Mouse (Mus musculus) lung, embryonic 14.5 days (tissue): Measurements from ENCODE around the gene Ddx19b. TPM values are rescaled to one million over a fixed set of nuclear protein-coding genes. Genes with fewer than 3 reads are reported as not detected.
A peak's percentile ranks its signal among the peaks of the same experiment; 100 is the strongest.
"Not testable (repeated sequence)": the region's sequence is repeated elsewhere in the genome, so short reads cannot be mapped to it uniquely, and the experiment has no call there.

ENCODE experiments used
- ATAC-seq: fragments of 200-750 bp; cut with Nextera tagmentation; 2 replicates; pipeline ENCODE4 v1.8.0; 2017; ENCODE audit warnings: mild to moderate bottlenecking, moderate TSS enrichment, moderate library complexity; ENCODE audit not compliant: insufficient read depth
- DNase-seq: peaks from one replicate; pipeline ENCODE4 v3.0.0-alpha.2; 2015
- H3K27ac ChIP-seq: fragments of 300-500 bp; sonication (generic); 2 replicates; pipeline ENCODE4 v1.5.1; 2014; ENCODE audit warnings: low read depth, mild to moderate bottlenecking, moderate library complexity
- H3K27me3 ChIP-seq: fragments of 300-500 bp; sonication (generic); 2 replicates; pipeline ENCODE4 v1.6.1; 2014; ENCODE audit warnings: low read length, control low read depth; ENCODE audit not compliant: insufficient read depth
- H3K36me3 ChIP-seq: fragments of 300-500 bp; sonication (generic); 2 replicates; pipeline ENCODE4 v1.6.1; 2014; ENCODE audit warnings: control low read depth; ENCODE audit not compliant: insufficient read depth
- H3K4me1 ChIP-seq: fragments of 300-500 bp; sonication (generic); 2 replicates; pipeline ENCODE4 v1.6.1; 2014; ENCODE audit warnings: antibody characterized with exemption, control low read depth; ENCODE audit not compliant: insufficient read depth
- H3K4me2 ChIP-seq: fragments of 300-500 bp; sonication (generic); 2 replicates; pipeline ENCODE4 v1.6.1; 2014; ENCODE audit warnings: mild to moderate bottlenecking
- H3K4me3 ChIP-seq: fragments of 300-500 bp; sonication (generic); 2 replicates; pipeline ENCODE4 v1.5.1; 2014; ENCODE audit warnings: low read depth, low read length
- H3K9ac ChIP-seq: fragments of 300-500 bp; sonication (generic); 2 replicates; pipeline ENCODE4 v1.6.1; 2014
- H3K9me3 ChIP-seq: fragments of 300-500 bp; sonication (generic); 2 replicates; pipeline ENCODE4 v1.6.1; 2016; ENCODE audit warnings: low read depth, low read length, control low read depth
- CTCF ChIP-seq: IDR thresholded peaks from 2 replicates; pipeline ENCODE4 v1.5.1; 2016; ENCODE audit warnings: antibody characterized with exemption, low read depth
- WGBS: fragments of 180-500 bp; shearing (Covaris S2); extraction: QIAGEN DNeasy Blood & Tissue Kit; methylation state at CpG from one replicate; pipeline ENCODE4 v1.1.7; 2014; 5-methylcytosine and 5-hydroxymethylcytosine counted together
- polyA plus RNA-seq: library from polyadenylated mRNA; unstranded; fragments of >200 nt; fragmentation: Nextera tagmentation; extraction: Ambion mirVana; gene quantifications from 2 replicates; pipeline ENCODE4 v1.2.1, GENCODE M21; 2014

The Ddx19b gene
- polyA plus RNA-seq, 1 experiment from 2014 or later, result 7.2 TPM

- TF ChIP-seq CTCF, result peak; percentile 48
- 4% methylated on average over 58 of the region's 58 CpGs for WGBS
- H3K9ac ChIP-seq, result peak within 1 kb of the TSS; percentile 75
- H3K4me3 ChIP-seq, result peak within 1 kb of the TSS; percentile 82
- peaks cover 8% of the 10 kb centered on the region; the same call in 1 of the 2 replicates for H3K36me3 ChIP-seq
- H3K27me3 ChIP-seq, result no peaks in the 10 kb centered on the region
- H3K27ac ChIP-seq, result peak within 1 kb of the TSS; percentile 82
- H3K4me2 ChIP-seq, result peak within 1 kb of the TSS; percentile 62
- DNase-seq, result peak; percentile 95
- no peaks in the 10 kb centered on the region for H3K9me3 ChIP-seq
- peak; percentile 96 for ATAC-seq
- H3K4me1 ChIP-seq, result no peaks in the 10 kb centered on the region
Measured at GRCm38 (mm10) chr8:110997547-110998531, 33.7 kb downstream of the Ddx19b start, which contains the start of gene Ddx19a. Ddx19a (minus strand) TSS chr8:110997800.

DNA sequence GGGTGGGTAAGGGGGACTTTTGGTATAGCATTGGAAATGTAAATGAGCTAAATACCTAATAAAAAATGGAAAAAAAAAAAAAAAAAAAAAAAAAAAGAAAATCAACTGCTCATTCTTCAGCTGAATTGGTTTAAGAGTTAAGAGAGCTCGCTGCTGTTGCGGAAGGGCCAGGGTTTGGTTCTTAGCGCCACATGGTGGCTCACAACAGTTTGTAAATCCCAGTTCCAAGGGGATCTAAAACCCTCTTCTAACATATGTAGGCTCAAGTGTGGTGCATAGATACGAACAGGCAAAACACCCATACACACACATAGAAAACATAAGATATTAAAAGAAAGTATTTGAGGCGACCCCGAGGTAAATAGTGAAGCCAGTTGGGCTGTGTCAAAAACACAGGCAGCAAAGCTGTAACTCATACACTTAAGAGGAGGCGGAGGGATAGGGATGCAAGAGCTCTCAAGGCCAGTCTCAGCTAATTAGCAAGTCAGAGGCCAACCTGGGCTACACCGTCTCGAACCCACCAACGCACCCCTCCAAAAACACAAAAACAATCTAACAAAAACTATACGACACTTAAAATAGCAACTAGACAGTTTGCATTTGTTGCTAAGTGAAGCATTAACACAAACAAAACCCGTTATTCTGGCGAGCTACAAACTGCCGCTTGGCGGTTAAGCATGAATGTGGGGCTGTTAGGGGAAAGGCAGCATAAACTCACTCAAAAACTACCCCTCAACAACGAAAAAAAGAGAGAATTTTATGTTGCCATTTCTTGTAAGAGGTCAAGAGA lies 34.7 kb downstream of the Ddx19b start:
- whole genome bisulfite sequencing, result 32% methylated on average over 16 of the region's 16 CpGs
- Histone ChIP-seq H3K9me3 (no peaks in the 10 kb centered on the region), H3K9ac (peak overlapping the region; percentile 75), H3K4me2 (peak overlapping the region; percentile 62), H3K36me3 (peaks cover 18% of the 10 kb centered on the region), H3K27ac (peak overlapping the region; percentile 82), H3K27me3 (no peaks in the 10 kb centered on the region), H3K4me3 (peak overlapping the region; percentile 82), H3K4me1 (no peaks in the 10 kb centered on the region)
- DNase-seq, result peak; percentile 9
- ATAC-seq, result no peak
- TF ChIP-seq CTCF, result no peak

GRCm38 (mm10) chr8:110990017-110990416 lies 41.5 kb downstream of the Ddx19b start:
- no peak for TF ChIP-seq CTCF
- H3K4me1 ChIP-seq, result no peaks in the 10 kb centered on the region
- DNase-seq (no peak), ATAC-seq (no peak)
- H3K4me3 ChIP-seq, result no peak overlapping the region
- H3K9ac ChIP-seq, result no peak overlapping the region
- no peaks in the 10 kb centered on the region for H3K27me3 ChIP-seq
- WGBS, result 65% methylated on average over 9 of the region's 9 CpGs
- H3K4me2 ChIP-seq, result no peak overlapping the region
- H3K9me3 ChIP-seq, result no peaks in the 10 kb centered on the region
- H3K36me3 ChIP-seq, result peaks cover 79% of the 10 kb centered on the region
- H3K27ac ChIP-seq, result no peak overlapping the region

- WGBS, result 81% methylated on average over 8 of the region's 8 CpGs
- DNase-seq, result no peak
Measured at GRCm38 (mm10) chr8:110987805-110988744, 43.5 kb downstream of the Ddx19b start.

GRCm38 (mm10) chr8:110981304-110981703 lies 50.2 kb downstream of the Ddx19b start:
- Histone ChIP-seq H3K9ac (no peak overlapping the region), H3K4me1 (no peaks in the 10 kb centered on the region), H3K27me3 (no peaks in the 10 kb centered on the region), H3K4me2 (no peak overlapping the region), H3K4me3 (no peak overlapping the region), H3K9me3 (no peaks in the 10 kb centered on the region), H3K27ac (no peak overlapping the region), H3K36me3 (peaks cover 77% of the 10 kb centered on the region)
- WGBS, result 81% methylated on average over 2 of the region's 2 CpGs
- DNase-seq, result no peak
- TF ChIP-seq CTCF, result no peak
- ATAC-seq, result no peak

More at GRCm38 (mm10) chr8:110987805-110988744, 43.5 kb downstream of the Ddx19b start:
- Histone ChIP-seq H3K27me3 (no peaks in the 10 kb centered on the region), H3K4me1 (no peaks in the 10 kb centered on the region), H3K9ac (no peak overlapping the region), H3K36me3 (peaks cover 93% of the 10 kb centered on the region), H3K27ac (no peak overlapping the region), H3K4me2 (no peak overlapping the region), H3K9me3 (no peaks in the 10 kb centered on the region), H3K4me3 (no peak overlapping the region)
- no peak for TF ChIP-seq CTCF
- no peak for ATAC-seq

DNA sequence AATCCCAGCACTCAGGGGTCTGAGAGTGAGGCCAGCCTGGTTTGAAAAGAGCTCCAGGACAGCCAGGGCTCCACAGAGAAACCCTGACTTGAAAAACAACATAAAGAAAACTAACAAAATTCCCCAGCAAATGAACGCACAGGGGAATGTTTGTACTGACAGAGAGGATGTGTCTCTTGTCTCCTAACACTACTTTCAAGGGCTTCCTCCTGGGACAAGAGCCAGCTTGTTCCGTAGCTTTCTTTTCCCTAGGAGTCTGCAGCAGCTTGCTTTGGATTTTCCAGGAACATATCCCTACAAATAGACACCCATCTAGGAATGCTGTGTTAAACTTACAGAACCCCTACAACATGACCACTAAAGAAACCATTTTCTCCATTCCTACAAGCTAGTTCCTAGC lies 53.6 kb downstream of the Ddx19b start:
- DNase-seq, result peak; percentile 41
- H3K9me3 ChIP-seq, H3K4me3 ChIP-seq, H3K4me1 ChIP-seq, H3K27ac ChIP-seq, H3K27me3 ChIP-seq, H3K4me2 ChIP-seq, H3K9ac ChIP-seq: not testable (repeated sequence)
- H3K36me3 ChIP-seq, result peaks cover 71% of the 10 kb centered on the region
- 54% methylated on average over 2 of the region's 2 CpGs for WGBS
- ATAC-seq, result peak; percentile 62; the same call in 1 of the 2 replicates

DNA sequence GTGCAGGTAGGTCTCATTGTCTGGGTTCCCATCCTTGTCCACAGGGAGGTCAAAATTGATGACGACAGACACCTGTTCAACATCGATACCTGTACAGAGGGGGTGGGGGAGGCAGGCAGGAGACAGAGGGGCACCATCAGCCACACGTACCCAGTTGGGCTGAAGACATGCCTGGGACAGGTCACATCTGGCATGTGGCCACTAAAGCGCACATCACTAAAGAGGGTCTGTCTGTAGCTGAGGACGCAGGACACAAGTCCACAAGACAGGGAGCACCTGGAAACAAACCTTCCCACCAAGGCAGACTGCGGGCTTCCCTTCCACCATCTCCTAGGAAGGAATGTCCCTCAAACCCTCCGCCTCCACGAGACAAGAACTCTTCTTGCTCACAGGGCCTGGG lies 55.0 kb downstream of the Ddx19b start:
- H3K27me3 ChIP-seq, ATAC-seq, DNase-seq, H3K9me3 ChIP-seq, H3K4me1 ChIP-seq, H3K4me2 ChIP-seq, H3K27ac ChIP-seq, H3K9ac ChIP-seq, H3K4me3 ChIP-seq: not testable (repeated sequence)
- H3K36me3 ChIP-seq, result peaks cover 59% of the 10 kb centered on the region
- 90% methylated on average over 8 of the region's 8 CpGs for WGBS
